Comparison of ENCODE assay signal across 10 mouse cellular contexts in the genomic region with DNA sequence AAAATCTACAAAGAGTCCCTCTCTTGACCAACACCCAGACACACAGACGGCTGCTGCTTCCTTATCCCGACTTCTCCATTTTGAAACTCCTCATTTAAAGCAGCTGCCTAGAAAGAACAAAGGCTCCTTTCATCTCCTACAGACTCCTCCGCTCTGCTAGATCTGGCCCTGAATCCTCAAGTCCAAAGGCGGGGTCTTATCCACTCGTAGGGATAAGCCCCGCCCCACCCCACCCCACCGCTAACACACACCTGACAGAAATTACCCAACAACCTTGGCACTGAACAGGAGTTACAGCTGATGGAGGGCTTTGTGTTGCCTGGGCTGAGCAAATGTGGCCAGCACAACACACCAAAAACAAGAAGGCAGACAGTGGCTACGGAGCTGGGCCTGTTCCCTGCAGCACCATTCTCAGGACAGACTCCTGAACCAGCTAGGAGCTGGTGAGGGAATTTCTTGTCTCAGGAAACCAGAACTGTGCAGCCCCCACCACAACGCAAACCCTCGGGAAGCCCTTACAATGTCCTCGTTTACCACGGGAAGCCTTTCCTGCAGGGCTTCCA. TPM values are rescaled to one million over a fixed set of nuclear protein-coding genes. Genes with fewer than 3 reads are reported as not detected.
DNase-seq lines count a peak whose midpoint lies in the region; ATAC-seq lines count a peak whose summit lies in the region.
"Had no signal": no experiment of that assay in that cellular context is flagged by ENCODE, and none has a peak within 500 bp of the region (broad histone marks: within the 10 kb centered on the region; RNA-seq: fewer than 3 reads in every experiment).

No protein-coding gene starts in this region.

- no peaks in the 10 kb centered on the region for H3K9me3 ChIP-seq in lung, embryonic 16.5 days (ENCODE audit: control insufficient read depth, low read length)
- H3K9me3 ChIP-seq in forebrain, embryonic 10.5 days: no peaks in the 10 kb centered on the region
- no peaks in the 10 kb centered on the region for H3K9me3 ChIP-seq in intestine, embryonic 16.5 days (ENCODE audit: control insufficient read depth, low read length)
- H3K9me3 ChIP-seq in stomach, embryonic 14.5 days (ENCODE audit: control insufficient read depth, low read depth, low read length): no peaks in the 10 kb centered on the region

- no peaks in the 10 kb centered on the region for H3K27me3 ChIP-seq in lung, embryonic 16.5 days (ENCODE audit: control insufficient read depth, insufficient read depth, low read depth, low read length)
- H3K27me3 ChIP-seq in forebrain, embryonic 10.5 days (ENCODE audit: poor library complexity, severe bottlenecking): no peaks in the 10 kb centered on the region
- no peaks in the 10 kb centered on the region for H3K27me3 ChIP-seq in intestine, embryonic 16.5 days (replicated peaks; ENCODE audit: control insufficient read depth, insufficient read depth, low read length)
- no peaks in the 10 kb centered on the region for H3K27me3 ChIP-seq in stomach, embryonic 14.5 days (ENCODE audit: control insufficient read depth, insufficient read depth, low read length)

- H3K9ac ChIP-seq in lung, embryonic 16.5 days (ENCODE audit: low read length): no peak overlapping the region
- no peak overlapping the region for H3K9ac ChIP-seq in intestine, embryonic 16.5 days (ENCODE audit: low read depth, low read length)
- H3K9ac ChIP-seq in stomach, embryonic 14.5 days (replicated peaks; ENCODE audit: low read depth, low read length): no peak overlapping the region

- H3K4me3 ChIP-seq in lung, embryonic 16.5 days (ENCODE audit: low read length): no peak overlapping the region
- H3K4me3 ChIP-seq in forebrain, embryonic 10.5 days: no peak overlapping the region
- H3K4me3 ChIP-seq in intestine, embryonic 16.5 days (ENCODE audit: low read length): no peak overlapping the region
- no peak overlapping the region for H3K4me3 ChIP-seq in stomach, embryonic 14.5 days (ENCODE audit: low read depth, low read length)

- DNase-seq in lung, postnatal 10 days: no peak
- DNase-seq in forebrain, embryonic 10.5 days (ENCODE audit: extremely low spot score, low spot score): no peak
- DNase-seq in cerebellum, adult 11 months: no peak
- no peak for DNase-seq in thymus, postnatal 36 days
- DNase-seq in spleen, postnatal 14 days (ENCODE audit: low spot score in 2 of 2): no peak
- DNase-seq: gastrocnemius, postnatal 25 days; kidney, postnatal 25 days had no signal

- no peak overlapping the region for H3K4me2 ChIP-seq in lung, embryonic 16.5 days (ENCODE audit: low read depth, low read length)
- H3K4me2 ChIP-seq in intestine, embryonic 16.5 days (ENCODE audit: low read depth, low read length): no peak overlapping the region
- no peak overlapping the region for H3K4me2 ChIP-seq in stomach, embryonic 14.5 days (replicated peaks; ENCODE audit: low read depth, low read length)

- ATAC-seq in lung, embryonic 16.5 days (ENCODE audit: low read depth): peak; percentile 85
- ATAC-seq in intestine, embryonic 16.5 days: peak; percentile 91
- ATAC-seq in stomach, embryonic 14.5 days (ENCODE audit: insufficient number of reproducible peaks, insufficient read depth, low FRiP score, low read depth): peak; percentile 82; the same call in 1 of the 2 replicates

- H3K4me1 ChIP-seq in lung, embryonic 16.5 days (replicated peaks; ENCODE audit: control insufficient read depth, insufficient read depth, low read length): peaks cover 3% of the 10 kb centered on the region
- peaks cover 17% of the 10 kb centered on the region for H3K4me1 ChIP-seq in forebrain, embryonic 10.5 days
- peaks cover 2% of the 10 kb centered on the region; the same call in 1 of the 2 replicates for H3K4me1 ChIP-seq in intestine, embryonic 16.5 days (ENCODE audit: control insufficient read depth, insufficient read depth, low read length)
- H3K4me1 ChIP-seq in stomach, embryonic 14.5 days (ENCODE audit: control insufficient read depth, insufficient read depth, low read length): no peaks in the 10 kb centered on the region

- H3K36me3 ChIP-seq in lung, embryonic 16.5 days (ENCODE audit: control insufficient read depth, insufficient read depth, low read length): peaks cover 39% of the 10 kb centered on the region
- peaks cover 81% of the 10 kb centered on the region for H3K36me3 ChIP-seq in forebrain, embryonic 10.5 days (replicated peaks)
- H3K36me3 ChIP-seq in intestine, embryonic 16.5 days (ENCODE audit: control insufficient read depth, insufficient read depth, low read length): peaks cover 15% of the 10 kb centered on the region
- H3K36me3 ChIP-seq in stomach, embryonic 14.5 days (ENCODE audit: control insufficient read depth, insufficient read depth, low read length): peaks cover 35% of the 10 kb centered on the region

- 52% methylated on average over 12 of the region's 12 CpGs for WGBS in lung, embryonic 16.5 days
- WGBS in forebrain, embryonic 10.5 days: 66% methylated on average over 12 of the region's 12 CpGs
- 62% methylated on average over 12 of the region's 12 CpGs for WGBS in intestine, embryonic 16.5 days
- 69% methylated on average over 12 of the region's 12 CpGs for WGBS in stomach, embryonic 14.5 days

- peak overlapping the region; percentile 52 for H3K27ac ChIP-seq in lung, embryonic 16.5 days (ENCODE audit: low read length)
- peak overlapping the region; percentile 78 for H3K27ac ChIP-seq in forebrain, embryonic 10.5 days
- peak overlapping the region; percentile 46 for H3K27ac ChIP-seq in intestine, embryonic 16.5 days (ENCODE audit: low read length)
- peak overlapping the region; percentile 52 for H3K27ac ChIP-seq in stomach, embryonic 14.5 days (ENCODE audit: low read length)

RNA-seq across cellular contexts. Expression of gene Xpo4, which starts 36.8 kb away (rescaled TPM):
- polyA plus RNA-seq in lung, embryonic 16.5 days (2015; fragmentation: Nextera tagmentation; extraction: Ambion mirVana): 19.7 and 19.8 TPM in 2 replicates
- 29.3 and 30.4 TPM in 2 replicates for polyA plus RNA-seq in forebrain, embryonic 10.5 days (2016; fragmentation: Nextera tagmentation; extraction: Ambion mirVana)
- 16.1 and 17.0 TPM in 2 replicates for polyA plus RNA-seq in intestine, embryonic 16.5 days (2015; fragmentation: Nextera tagmentation; extraction: Ambion mirVana)
- polyA plus RNA-seq in stomach, embryonic 14.5 days (2014; fragmentation: Nextera tagmentation; extraction: Ambion mirVana): 36.1 and 36.2 TPM in 2 replicates

RNA-seq across cellular contexts. Expression of gene Gm49361, which starts 43.9 kb away (rescaled TPM):
- polyA plus RNA-seq in lung, embryonic 16.5 days (2015; fragmentation: Nextera tagmentation; extraction: Ambion mirVana): not detected in 2 replicates
- not detected in 2 replicates for polyA plus RNA-seq in forebrain, embryonic 10.5 days (2016; fragmentation: Nextera tagmentation; extraction: Ambion mirVana)
- polyA plus RNA-seq in intestine, embryonic 16.5 days (2015; fragmentation: Nextera tagmentation; extraction: Ambion mirVana): not detected in 2 replicates
- polyA plus RNA-seq in stomach, embryonic 14.5 days (2014; fragmentation: Nextera tagmentation; extraction: Ambion mirVana): not detected in 2 replicates

RNA-seq across cellular contexts. Expression of gene Lats2, which starts 56.2 kb away (rescaled TPM):
- polyA plus RNA-seq in lung, embryonic 16.5 days (2015; fragmentation: Nextera tagmentation; extraction: Ambion mirVana): 25.2 and 25.9 TPM in 2 replicates
- 13.8 and 15.6 TPM in 2 replicates for polyA plus RNA-seq in forebrain, embryonic 10.5 days (2016; fragmentation: Nextera tagmentation; extraction: Ambion mirVana)
- polyA plus RNA-seq in intestine, embryonic 16.5 days (2015; fragmentation: Nextera tagmentation; extraction: Ambion mirVana): 11.5 and 13.4 TPM in 2 replicates
- polyA plus RNA-seq in stomach, embryonic 14.5 days (2014; fragmentation: Nextera tagmentation; extraction: Ambion mirVana): 20.8 and 21.5 TPM in 2 replicates
